Mouse (Mus musculus) layer of hippocampus, adult 18-20 months (tissue): Measurements from ENCODE around the gene Atg2b. TPM values are rescaled to one million over a fixed set of nuclear protein-coding genes. Genes with fewer than 3 reads are reported as not detected.

Source experiments
- DNase-seq, 2 experiments: peaks; one replicate each; pipeline ENCODE4 v3.0.0; 2022; ENCODE audit warnings: low spot score in 2 of 2
- total RNA-seq, 2 experiments: library from RNA; stranded (reverse); gene quantifications; 2 replicates each; pipeline ENCODE4 v1.2.3; 2021

Gene Atg2b
- total RNA-seq, 2 experiments from 2014 or later, result 45.4 to 46.0 TPM

DNA sequence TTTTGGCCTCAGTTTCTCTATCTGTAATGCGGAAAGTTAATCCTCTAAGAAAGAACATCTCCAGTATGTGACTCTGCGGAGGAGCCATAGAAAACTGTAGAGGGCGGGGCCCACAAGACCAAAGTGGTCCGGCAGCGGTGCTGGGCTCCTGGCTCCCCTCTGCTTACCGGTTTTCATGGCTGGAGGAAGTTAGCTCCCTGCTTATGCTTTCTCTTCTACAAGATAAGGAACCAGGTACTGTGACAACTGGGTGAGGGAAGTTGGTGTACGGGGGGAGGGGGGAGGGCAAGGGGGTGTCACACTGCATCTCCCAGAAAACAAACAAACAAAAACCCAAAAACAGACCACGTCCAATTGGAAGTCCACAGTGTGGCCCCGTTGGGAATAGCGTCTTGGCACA lies 86.5 kb downstream of the Atg2b start:
- DNase-seq, result no peak

DNA sequence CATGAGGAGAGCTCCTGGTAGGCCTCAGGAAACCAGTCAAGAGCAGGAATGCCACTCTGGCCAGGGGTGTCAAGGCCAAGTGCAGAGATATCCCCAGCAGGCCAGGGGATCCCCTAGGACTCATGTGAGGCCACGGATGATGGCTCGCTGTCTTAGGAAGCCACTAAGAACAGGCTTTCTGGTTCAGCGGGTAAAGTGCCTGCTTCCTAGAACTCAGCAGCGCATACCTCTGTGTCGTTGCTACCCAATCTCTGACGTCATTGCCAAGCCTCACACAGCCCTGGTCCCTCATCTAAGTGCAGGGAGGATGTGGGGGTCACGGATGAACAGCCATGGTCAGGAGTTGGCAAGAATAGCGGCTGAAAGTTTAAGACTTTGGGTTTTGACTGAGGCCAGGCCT lies 87.9 kb downstream of the Atg2b start:
- no peak for DNase-seq

DNA sequence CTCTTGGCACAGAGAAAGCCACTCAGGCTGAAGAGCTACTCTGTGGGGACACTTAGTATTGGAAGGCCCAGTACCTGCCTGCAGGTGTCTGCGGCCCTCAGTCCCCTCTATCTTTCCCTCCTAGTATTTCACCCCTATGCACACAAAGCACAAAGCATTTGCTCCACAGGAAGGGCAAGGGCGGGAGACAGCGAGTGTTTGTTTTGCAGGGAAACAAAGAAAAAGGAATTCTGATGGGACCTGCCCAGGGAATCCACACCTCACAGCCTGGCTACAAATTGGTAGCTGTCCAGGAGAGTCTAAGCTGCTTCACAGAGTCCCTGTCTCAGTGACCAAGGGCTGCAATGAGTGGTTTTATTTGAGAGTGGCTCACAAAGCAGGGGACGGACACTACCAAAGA lies 91.5 kb downstream of the Atg2b start:
- no peak for DNase-seq

DNA sequence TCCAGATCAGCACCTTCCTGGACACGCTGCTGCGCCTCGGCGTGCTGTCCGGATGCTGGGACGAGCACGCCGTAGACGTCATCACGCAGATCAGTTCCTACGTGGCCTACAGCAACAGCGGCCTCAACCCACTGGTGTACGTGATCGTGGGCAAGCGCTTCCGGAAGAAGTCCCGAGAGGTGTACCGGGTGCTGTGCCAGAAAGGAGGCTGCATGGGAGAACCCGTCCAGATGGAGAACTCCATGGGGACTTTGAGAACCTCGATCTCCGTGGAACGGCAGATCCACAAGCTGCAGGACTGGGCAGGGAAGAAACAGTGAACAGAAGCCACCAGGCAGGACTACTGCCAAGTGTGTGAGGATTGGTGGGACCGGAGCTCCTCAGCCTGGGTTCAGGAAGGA lies 92.7 kb downstream of the Atg2b start:
- DNase-seq, result peak in 1 of 2 experiments; percentile 30

DNA sequence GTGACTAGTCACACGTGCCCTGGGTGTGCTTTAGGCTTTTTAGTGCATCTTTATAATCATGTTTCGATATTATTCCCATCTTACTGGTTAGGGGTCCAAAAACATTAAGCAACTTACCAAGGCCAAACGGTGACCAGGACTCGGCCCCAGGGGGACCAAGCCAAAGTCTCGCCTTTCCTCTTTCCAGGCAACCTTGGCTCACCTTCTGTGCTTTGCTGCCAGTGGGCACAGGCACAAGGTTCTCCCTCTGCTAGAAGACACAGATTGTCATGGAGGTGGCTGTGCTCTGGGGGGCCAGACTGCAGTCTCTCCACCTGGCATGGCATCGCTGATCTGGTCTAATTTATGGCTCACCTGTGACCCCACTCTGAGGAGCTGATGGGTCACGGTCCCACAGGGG lies 94.2 kb downstream of the Atg2b start:
- DNase-seq, result no peak

DNA sequence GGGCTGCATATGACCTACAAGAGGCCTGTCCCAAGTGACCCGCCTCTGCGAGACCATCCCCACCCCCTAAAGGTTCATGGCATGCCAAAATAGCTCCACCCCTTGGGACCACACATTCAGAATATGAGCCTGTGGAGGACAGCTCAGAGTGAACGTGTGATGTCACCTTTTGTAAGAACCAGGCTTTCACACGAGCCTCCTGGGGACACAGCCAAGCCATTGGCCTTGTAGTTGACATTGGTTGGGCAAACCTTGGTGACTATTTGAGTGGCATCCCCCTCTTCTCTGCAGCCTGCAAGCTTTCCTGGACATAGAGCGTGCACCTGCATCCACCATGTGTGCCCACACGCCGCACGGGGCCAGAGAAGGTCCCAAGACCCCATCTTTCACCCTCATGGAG lies 97.5 kb downstream of the Atg2b start:
- no peak for DNase-seq

DNA sequence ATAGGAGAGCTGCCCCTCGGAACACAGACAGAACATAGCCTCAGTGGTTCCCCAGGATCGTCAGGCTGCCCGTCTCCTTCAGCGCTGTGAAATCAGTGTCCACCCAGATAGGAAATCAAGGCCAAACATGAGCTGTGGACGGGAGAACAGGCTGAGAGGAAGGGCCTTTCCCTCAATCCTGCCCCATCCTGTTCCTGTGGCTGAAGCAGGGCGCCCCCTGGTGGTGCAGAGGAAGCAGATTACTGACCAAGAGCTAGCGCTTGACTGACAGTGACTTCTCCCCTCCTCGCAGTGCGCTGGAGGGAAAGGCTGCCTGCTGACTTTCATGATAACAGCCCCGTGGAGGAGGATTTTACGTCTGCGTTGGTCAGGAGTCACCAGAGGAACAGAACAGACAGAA lies 100.2 kb downstream of the Atg2b start:
- DNase-seq, result peak; percentile 34 to 80

DNA sequence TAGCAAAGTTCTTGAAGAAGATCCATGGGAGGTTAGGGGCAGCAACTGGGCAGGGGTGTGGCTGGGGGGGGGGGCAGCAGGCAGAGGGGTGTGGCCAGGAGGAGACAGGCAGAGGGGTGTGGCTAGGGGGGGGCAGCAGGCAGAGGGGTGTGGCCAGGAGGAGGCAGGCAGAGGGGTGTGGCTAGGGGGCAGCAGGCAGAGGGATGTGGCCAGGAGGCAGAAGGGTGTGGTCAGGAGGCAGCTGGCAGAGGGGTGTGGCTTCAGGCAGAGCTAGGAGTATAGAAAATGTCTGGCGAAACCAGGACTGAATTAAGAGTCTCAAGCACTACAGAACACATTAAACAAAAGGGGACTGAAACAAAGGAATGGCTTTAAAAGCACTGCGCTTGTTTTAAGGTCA lies 101.5 kb downstream of the Atg2b start:
- no peak for DNase-seq

DNA sequence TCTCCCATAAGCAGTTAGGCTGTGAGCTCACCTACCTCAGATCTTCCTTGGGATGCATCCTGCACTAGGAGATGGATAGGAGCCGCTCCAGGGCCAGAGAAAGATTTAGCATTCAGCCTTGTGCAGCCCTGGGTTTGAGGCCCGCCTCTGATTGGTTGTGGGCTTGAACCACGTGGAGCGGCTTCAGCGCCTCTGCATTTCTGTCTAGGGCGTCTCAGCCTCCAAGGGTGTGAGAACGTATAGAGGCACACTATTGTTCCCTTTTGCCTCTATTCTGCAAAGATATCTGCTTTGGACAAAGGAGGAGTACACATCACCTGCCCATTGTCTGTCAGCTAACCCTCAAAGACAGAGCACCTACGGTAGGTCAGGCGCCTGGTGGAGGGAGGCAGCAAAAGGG lies 102.5 kb downstream of the Atg2b start:
- DNase-seq, result no peak

DNA sequence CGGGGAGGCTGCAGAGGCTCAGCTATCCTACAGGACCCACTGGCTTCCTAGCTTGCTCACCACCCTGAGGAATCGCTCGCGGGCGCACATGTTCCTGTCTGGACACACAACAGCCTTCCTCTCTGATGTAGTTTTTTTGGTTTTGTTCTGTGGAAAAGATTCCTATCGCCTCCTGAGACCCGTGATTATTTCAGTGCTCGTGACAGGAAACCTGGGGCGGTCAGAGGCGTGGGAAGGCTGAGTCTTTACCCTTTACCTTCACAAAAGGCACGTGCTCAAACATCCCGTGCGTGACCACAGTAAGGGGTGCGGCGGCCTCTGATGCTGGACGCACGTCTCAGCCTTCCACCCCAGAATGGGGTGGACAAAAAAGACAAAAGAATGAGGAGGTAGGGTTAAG lies 104.5 kb downstream of the Atg2b start:
- no peak for DNase-seq

DNA sequence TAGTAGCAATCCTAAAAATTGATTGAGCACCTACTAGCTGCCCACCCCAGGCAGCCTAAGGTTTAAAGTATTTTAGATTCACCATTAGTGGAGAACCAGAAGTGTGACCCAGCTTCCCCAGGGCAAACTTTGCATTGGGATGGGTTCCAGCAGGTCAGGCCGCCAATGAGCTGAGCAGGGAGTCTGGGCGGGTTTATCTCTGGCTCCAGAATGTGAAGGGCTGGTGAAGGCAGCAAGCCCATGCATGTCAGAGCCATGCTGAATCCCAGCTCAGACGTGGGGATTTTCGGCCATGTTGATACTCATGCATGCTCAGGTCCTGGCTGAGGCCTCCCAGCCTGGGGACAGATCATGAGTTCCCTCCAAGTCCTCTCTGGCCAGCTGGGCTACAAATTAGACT lies 110.7 kb downstream of the Atg2b start:
- no peak for DNase-seq

DNA sequence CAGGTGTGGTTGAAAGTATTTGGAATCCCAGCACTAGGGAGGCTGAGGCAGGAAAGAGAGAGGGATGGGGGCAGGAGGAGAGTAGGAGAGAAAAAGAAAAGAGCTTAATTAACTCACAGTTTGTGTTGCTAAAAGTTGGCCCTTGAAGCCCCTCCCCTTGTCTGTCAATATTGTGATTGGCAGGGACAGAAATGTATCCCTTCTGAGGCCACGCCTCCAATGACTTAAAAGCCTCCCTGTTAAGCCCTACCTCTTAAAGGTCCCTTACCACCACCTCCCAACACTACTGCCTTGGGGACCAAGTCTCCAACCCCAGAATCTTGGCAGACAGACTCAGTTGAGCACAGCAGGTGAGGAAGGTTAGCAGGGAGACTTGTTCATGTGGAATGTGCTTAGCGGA lies 112.4 kb downstream of the Atg2b start:
- DNase-seq, result no peak

DNA sequence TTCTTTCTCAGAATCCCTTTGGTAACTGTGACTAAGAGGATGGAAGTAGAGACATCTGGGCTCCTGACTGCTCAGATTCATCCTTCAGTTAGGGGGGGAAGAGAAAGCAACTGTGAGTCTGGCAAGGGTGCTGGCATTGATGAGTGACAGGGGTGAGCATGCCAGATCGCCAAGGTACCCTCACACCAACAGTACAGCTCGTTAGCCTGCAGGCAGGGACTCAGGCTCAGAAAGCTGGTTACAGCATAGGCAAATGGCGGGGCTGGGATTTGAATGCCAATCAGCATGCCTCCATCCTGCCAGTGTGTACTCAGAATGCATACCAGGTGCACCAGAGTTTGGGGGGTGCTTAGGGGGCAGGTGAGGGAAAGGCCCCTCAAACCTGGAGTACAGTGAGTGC lies 113.1 kb downstream of the Atg2b start:
- DNase-seq, result no peak

Other genes with a start within 250 kb of the Atg2b start
- 100 to 1,000 TPM; 108 to 114 TPM for gene D430019H16Rik, start 231.4 kb downstream of the Atg2b start, total RNA-seq
- 1 to 10 TPM in 1 of 2 experiments, under 1 TPM in 1; 0.62 to 1.2 TPM for gene Bdkrb2, start 122.0 kb downstream of the Atg2b start, total RNA-seq
- not detected for gene Bdkrb1, start 82.1 kb downstream of the Atg2b start, total RNA-seq
- 10 to 100 TPM; 29.5 to 30.3 TPM for gene Gskip, start 382 bp downstream of the Atg2b start, total RNA-seq
- gene Ak7, start 20.8 kb upstream of the Atg2b start, total RNA-seq, result 1 to 10 TPM; 1.7 to 2.5 TPM
- gene Papola, start 99.5 kb upstream of the Atg2b start, total RNA-seq, result 100 to 1,000 TPM; 163 to 164 TPM